Mouse (Mus musculus): ENCODE data around the gene Nedd9.

Gene Nedd9

GRCm38 (mm10) chr13:41337407-41337806 lies 149.8 kb downstream of the Nedd9 start:
- no peak for DNase-seq

GRCm38 (mm10) chr13:41336260-41336659 lies 150.9 kb downstream of the Nedd9 start:
- no peak for DNase-seq

- DNase-seq, result no peak
Measured at GRCm38 (mm10) chr13:41335767-41336166, 151.4 kb downstream of the Nedd9 start.

GRCm38 (mm10) chr13:41334641-41335000 lies 152.5 kb downstream of the Nedd9 start:
- no peak for DNase-seq

GRCm38 (mm10) chr13:41333889-41334640 lies 153.1 kb downstream of the Nedd9 start:
- no peak for DNase-seq

- DNase-seq, result no peak
Measured at GRCm38 (mm10) chr13:41331671-41332340, 155.4 kb downstream of the Nedd9 start.

GRCm38 (mm10) chr13:41330589-41331345 lies 156.4 kb downstream of the Nedd9 start:
- DNase-seq, result no peak

- DNase-seq, result no peak
Measured at GRCm38 (mm10) chr13:41330051-41330450, 157.1 kb downstream of the Nedd9 start.

- DNase-seq, result no peak
Measured at GRCm38 (mm10) chr13:41328481-41328880, 158.7 kb downstream of the Nedd9 start.

GRCm38 (mm10) chr13:41327546-41327945 lies 159.6 kb downstream of the Nedd9 start:
- DNase-seq, result peak; percentile 65

- DNase-seq, result no peak
Measured at GRCm38 (mm10) chr13:41326134-41326533, 161.0 kb downstream of the Nedd9 start.

- no peak for DNase-seq
Measured at GRCm38 (mm10) chr13:41325346-41325745, 161.8 kb downstream of the Nedd9 start.

GRCm38 (mm10) chr13:41324631-41325030 lies 162.5 kb downstream of the Nedd9 start:
- DNase-seq, result no peak

- no peak for DNase-seq
Measured at GRCm38 (mm10) chr13:41321433-41321832, 165.7 kb downstream of the Nedd9 start.

- no peak for DNase-seq
Measured at GRCm38 (mm10) chr13:41320749-41321148, 166.4 kb downstream of the Nedd9 start.

GRCm38 (mm10) chr13:41302716-41303115 lies 184.4 kb downstream of the Nedd9 start:
- DNase-seq, result peak; percentile 82

GRCm38 (mm10) chr13:41300037-41300436 lies 187.1 kb downstream of the Nedd9 start:
- no peak for DNase-seq

- peak; percentile 45 for DNase-seq
Measured at GRCm38 (mm10) chr13:41298996-41299395, 188.2 kb downstream of the Nedd9 start.

GRCm38 (mm10) chr13:41298533-41298932 lies 188.6 kb downstream of the Nedd9 start:
- no peak for DNase-seq

GRCm38 (mm10) chr13:41296396-41296795 lies 190.8 kb downstream of the Nedd9 start:
- no peak for DNase-seq

- DNase-seq, result no peak
Measured at GRCm38 (mm10) chr13:41295886-41296285, 191.3 kb downstream of the Nedd9 start.

- no peak for DNase-seq
Measured at GRCm38 (mm10) chr13:41293595-41293994, 193.6 kb downstream of the Nedd9 start.

- no peak for DNase-seq
Measured at GRCm38 (mm10) chr13:41291466-41291974, 195.6 kb downstream of the Nedd9 start.

- DNase-seq, result no peak
Measured at GRCm38 (mm10) chr13:41286285-41286684, 200.9 kb downstream of the Nedd9 start.
